Mouse (Mus musculus): ENCODE data around the gene Elmo2. TPM values are rescaled to one million over a fixed set of nuclear protein-coding genes. Genes with fewer than 3 reads are reported as not detected.
A peak's percentile ranks its signal among the peaks of the same experiment; 100 is the strongest.

Gene Elmo2
- polyA plus RNA-seq, 1 experiment from 2014 or later, result 63.5 TPM

DNA sequence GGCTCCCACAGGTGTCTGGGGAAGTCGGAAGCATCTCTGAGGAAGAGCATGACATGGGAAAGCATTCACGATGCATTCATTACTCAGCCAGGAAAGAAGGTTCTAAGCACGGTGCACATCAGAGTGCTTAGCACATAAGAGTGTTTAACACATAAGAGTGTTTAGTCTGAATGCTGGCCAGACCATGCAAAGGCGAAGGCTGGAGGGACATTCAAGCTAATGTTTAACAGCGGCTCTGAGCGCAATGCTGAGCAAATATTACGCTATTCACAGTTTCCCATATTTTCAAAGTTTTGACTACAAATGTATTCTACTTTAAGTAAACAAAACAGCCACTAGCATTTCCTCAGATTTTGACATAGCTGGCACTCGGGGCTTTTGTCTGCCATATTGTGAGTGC, 20.8 kb downstream of the Elmo2 start:
- no peak overlapping the region for H3K9ac ChIP-seq (ENCODE audit: low read depth, low read length)
- no peaks in the 10 kb centered on the region for H3K27me3 ChIP-seq (replicated peaks; ENCODE audit: control insufficient read depth, insufficient read depth, low read length)
- no peaks in the 10 kb centered on the region for H3K9me3 ChIP-seq (ENCODE audit: control insufficient read depth, low read length)
- ATAC-seq, result no peak
- H3K4me3 ChIP-seq (ENCODE audit: low read length), result no peak overlapping the region
- 79% methylated on average over 8 of the region's 8 CpGs for WGBS
- no peak overlapping the region for H3K4me2 ChIP-seq (ENCODE audit: low read depth, low read length)
- no peak overlapping the region for H3K27ac ChIP-seq (ENCODE audit: low read length)
- H3K4me1 ChIP-seq (ENCODE audit: control insufficient read depth, insufficient read depth, low read length), result no peaks in the 10 kb centered on the region; the same call in 1 of the 2 replicates
- peaks cover 21% of the 10 kb centered on the region for H3K36me3 ChIP-seq (ENCODE audit: control insufficient read depth, insufficient read depth, low read length)

DNA sequence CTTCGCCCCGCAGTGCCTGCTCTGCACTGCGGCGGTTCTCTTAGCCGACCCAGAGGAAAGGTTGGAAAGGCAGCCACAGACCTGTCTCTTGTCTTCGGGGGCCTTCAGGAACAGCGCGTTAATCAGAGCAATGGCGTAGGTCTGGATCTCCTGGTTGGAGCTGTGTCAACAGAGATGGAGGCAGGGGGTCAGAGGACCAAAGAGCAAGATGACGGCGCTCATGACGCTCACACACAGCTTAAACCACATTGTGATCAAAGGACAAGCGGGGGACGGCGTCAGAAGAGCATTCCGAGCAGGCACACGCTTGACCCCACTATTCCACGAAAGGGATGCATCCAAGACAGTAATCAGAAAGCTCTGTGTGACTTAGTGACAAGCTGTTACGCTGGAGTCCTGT, 21.5 kb downstream of the Elmo2 start:
- ATAC-seq, result no peak
- Histone ChIP-seq H3K9me3 (ENCODE audit: control insufficient read depth, low read length) (no peaks in the 10 kb centered on the region), H3K4me1 (ENCODE audit: control insufficient read depth, insufficient read depth, low read length) (no peaks in the 10 kb centered on the region; the same call in 1 of the 2 replicates), H3K27ac (ENCODE audit: low read length) (no peak overlapping the region), H3K9ac (ENCODE audit: low read depth, low read length) (no peak overlapping the region), H3K27me3 (replicated peaks; ENCODE audit: control insufficient read depth, insufficient read depth, low read length) (no peaks in the 10 kb centered on the region), H3K4me2 (ENCODE audit: low read depth, low read length) (no peak overlapping the region), H3K36me3 (ENCODE audit: control insufficient read depth, insufficient read depth, low read length) (peaks cover 21% of the 10 kb centered on the region), H3K4me3 (ENCODE audit: low read length) (no peak overlapping the region)
- WGBS, result 85% methylated on average over 19 of the region's 19 CpGs

DNA sequence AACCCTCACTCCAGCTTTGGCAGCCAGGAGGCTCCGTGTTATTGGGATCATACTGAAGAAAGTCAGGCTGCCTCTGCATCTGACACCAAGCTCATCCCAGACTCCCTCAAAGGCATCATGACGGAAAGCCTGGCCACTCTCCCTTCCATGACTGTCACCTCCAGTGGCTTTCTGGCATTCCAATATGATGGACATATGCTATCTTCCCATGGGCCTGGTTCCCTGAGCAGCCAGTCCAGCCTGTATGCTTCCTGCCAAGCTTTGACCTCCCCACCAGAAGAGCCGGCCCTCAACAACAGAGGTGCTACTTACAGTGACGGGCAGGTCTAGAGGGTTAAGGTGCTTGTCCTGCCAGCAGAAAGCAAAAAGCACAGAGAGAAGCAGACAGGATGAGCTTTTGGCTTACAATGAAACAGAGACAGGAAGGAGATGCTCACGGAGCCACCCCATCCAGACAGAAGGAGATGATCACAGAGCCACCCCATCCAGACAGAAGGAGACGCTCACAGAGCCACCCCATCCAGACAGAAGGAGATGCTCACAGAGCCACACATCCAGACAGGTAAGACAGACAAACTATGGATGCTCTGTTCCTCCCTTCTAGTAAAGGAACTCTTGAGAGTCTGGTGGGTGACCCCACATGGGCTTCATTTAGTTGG, 22.8 kb downstream of the Elmo2 start:
- H3K27ac ChIP-seq (ENCODE audit: low read length), result no peak overlapping the region
- no peaks in the 10 kb centered on the region; the same call in 1 of the 2 replicates for H3K4me1 ChIP-seq (ENCODE audit: control insufficient read depth, insufficient read depth, low read length)
- no peak overlapping the region for H3K4me3 ChIP-seq (ENCODE audit: low read length)
- H3K9ac ChIP-seq (ENCODE audit: low read depth, low read length), result no peak overlapping the region
- H3K36me3 ChIP-seq (ENCODE audit: control insufficient read depth, insufficient read depth, low read length), result peaks cover 21% of the 10 kb centered on the region
- H3K4me2 ChIP-seq (ENCODE audit: low read depth, low read length), result no peak overlapping the region
- H3K27me3 ChIP-seq (replicated peaks; ENCODE audit: control insufficient read depth, insufficient read depth, low read length), result no peaks in the 10 kb centered on the region
- H3K9me3 ChIP-seq (ENCODE audit: control insufficient read depth, low read length), result no peaks in the 10 kb centered on the region
- WGBS, result 91% methylated on average over 6 of the region's 6 CpGs
- no peak for ATAC-seq

DNA sequence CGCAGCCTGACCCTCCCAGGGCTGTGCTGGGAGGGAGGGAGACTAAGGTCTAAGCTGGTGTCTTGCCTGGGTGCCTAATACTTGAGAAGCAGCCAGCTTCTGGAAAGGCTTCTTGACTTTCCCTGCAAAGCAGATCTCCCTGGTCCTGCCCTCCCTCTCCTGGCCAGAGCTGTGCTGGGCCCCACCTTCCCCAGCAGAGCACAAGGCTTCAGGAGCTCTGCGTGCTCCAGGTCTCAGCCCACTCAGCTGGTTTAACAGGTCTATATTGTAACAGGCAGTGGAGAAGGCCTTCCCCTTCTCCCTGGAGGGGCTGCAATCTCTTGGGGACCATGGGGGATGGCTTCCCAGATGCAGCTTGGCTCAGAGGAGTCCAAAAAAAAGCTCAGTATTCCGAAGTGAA, 24.9 kb downstream of the Elmo2 start:
- Histone ChIP-seq H3K36me3 (ENCODE audit: control insufficient read depth, insufficient read depth, low read length) (peaks cover 26% of the 10 kb centered on the region), H3K27me3 (replicated peaks; ENCODE audit: control insufficient read depth, insufficient read depth, low read length) (no peaks in the 10 kb centered on the region), H3K4me3 (ENCODE audit: low read length) (no peak overlapping the region), H3K9me3 (ENCODE audit: control insufficient read depth, low read length) (no peaks in the 10 kb centered on the region), H3K4me1 (ENCODE audit: control insufficient read depth, insufficient read depth, low read length) (no peaks in the 10 kb centered on the region; the same call in 1 of the 2 replicates), H3K27ac (ENCODE audit: low read length) (no peak overlapping the region), H3K9ac (ENCODE audit: low read depth, low read length) (no peak overlapping the region), H3K4me2 (ENCODE audit: low read depth, low read length) (no peak overlapping the region)
- WGBS, result 70% methylated on average over 3 of the region's 3 CpGs
- no peak for ATAC-seq

DNA sequence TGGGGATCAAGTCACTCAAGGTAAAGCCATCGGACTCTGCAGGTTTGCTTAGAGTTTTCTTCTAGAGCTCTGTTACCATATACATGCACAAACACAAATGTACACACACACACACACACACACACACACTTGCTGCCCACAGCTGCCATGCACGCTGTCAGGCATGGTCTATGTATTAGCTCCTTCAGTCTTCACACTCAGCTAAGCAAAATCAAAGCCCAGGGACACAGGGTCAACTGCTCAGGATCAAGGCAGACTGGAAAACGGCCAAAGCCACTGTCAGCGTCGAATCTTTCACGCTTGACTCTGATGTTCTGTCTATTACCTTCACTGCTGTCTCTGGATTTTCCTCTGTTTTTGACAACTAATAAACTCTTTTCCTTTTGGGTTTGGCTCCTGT, 25.4 kb downstream of the Elmo2 start:
- ATAC-seq, result no peak
- Histone ChIP-seq H3K27me3 (replicated peaks; ENCODE audit: control insufficient read depth, insufficient read depth, low read length) (no peaks in the 10 kb centered on the region), H3K4me3 (ENCODE audit: low read length) (no peak overlapping the region), H3K36me3 (ENCODE audit: control insufficient read depth, insufficient read depth, low read length) (peaks cover 29% of the 10 kb centered on the region), H3K4me1 (ENCODE audit: control insufficient read depth, insufficient read depth, low read length) (no peaks in the 10 kb centered on the region; the same call in 1 of the 2 replicates), H3K27ac (ENCODE audit: low read length) (no peak overlapping the region), H3K4me2 (ENCODE audit: low read depth, low read length) (no peak overlapping the region), H3K9ac (ENCODE audit: low read depth, low read length) (no peak overlapping the region), H3K9me3 (ENCODE audit: control insufficient read depth, low read length) (no peaks in the 10 kb centered on the region)
- WGBS, result 91% methylated on average over 6 of the region's 6 CpGs

DNA sequence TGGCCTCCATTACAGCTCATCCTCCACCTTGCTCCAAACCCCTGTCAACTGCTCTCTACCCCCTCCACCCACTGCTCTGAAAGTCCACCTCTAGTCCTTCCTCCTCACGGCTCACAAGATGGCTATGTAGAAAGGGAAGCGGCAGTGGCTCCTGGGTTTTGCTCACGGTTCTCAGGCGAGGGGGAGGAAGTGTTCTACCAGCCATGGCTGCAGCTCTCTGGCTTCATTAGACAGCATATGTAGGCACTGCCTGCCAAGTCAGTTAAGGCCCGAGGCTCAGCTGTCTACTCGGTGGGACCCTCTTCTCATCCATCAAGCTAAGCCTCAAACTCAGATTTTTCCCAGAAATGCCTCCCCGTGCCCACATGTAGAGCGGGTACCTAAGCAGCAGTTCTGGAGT, 25.9 kb downstream of the Elmo2 start:
- no peak for ATAC-seq
- H3K36me3 ChIP-seq (ENCODE audit: control insufficient read depth, insufficient read depth, low read length), result peaks cover 29% of the 10 kb centered on the region
- no peak overlapping the region for H3K4me3 ChIP-seq (ENCODE audit: low read length)

DNA sequence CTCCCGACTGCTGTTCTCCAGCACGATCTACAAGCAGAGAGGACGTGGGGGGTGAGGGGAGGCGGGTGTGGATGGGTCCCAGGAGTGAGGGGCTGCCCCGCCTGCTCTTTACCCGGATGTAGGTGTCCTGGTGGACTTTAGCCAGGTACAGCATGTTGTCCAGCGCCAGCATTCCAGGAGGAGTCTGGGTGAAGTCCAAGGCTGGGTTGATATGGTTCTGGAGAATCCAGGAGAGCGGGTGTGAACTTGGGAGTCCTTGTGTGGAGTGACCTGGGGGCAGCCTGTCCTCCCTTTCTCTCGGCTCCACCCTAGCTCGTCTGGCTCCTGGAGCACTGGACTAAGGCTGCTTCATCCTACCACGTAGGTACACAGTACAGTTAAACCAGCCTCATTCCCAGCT, 28.9 kb downstream of the Elmo2 start:
- Histone ChIP-seq H3K9ac (ENCODE audit: low read depth, low read length) (0 out of 2 replicates have a peak overlapping the region, but pooled peaks have one; percentile 1), H3K27me3 (replicated peaks; ENCODE audit: control insufficient read depth, insufficient read depth, low read length) (no peaks in the 10 kb centered on the region), H3K9me3 (ENCODE audit: control insufficient read depth, low read length) (no peaks in the 10 kb centered on the region), H3K4me1 (ENCODE audit: control insufficient read depth, insufficient read depth, low read length) (no peaks in the 10 kb centered on the region; the same call in 1 of the 2 replicates), H3K36me3 (ENCODE audit: control insufficient read depth, insufficient read depth, low read length) (peaks cover 20% of the 10 kb centered on the region), H3K4me3 (ENCODE audit: low read length) (no peak overlapping the region), H3K27ac (ENCODE audit: low read length) (peak overlapping the region; percentile 57), H3K4me2 (ENCODE audit: low read depth, low read length) (no peak overlapping the region)
- whole genome bisulfite sequencing, result 83% methylated on average over 11 of the region's 11 CpGs
- peak; percentile 81 for ATAC-seq

More for the DNA sequence above, 25.9 kb downstream of the Elmo2 start:
- 85% methylated on average over 8 of the region's 8 CpGs for WGBS
- H3K27me3 ChIP-seq (replicated peaks; ENCODE audit: control insufficient read depth, insufficient read depth, low read length), result no peaks in the 10 kb centered on the region
- no peak overlapping the region for H3K4me2 ChIP-seq (ENCODE audit: low read depth, low read length)
- H3K4me1 ChIP-seq (ENCODE audit: control insufficient read depth, insufficient read depth, low read length), result no peaks in the 10 kb centered on the region; the same call in 1 of the 2 replicates
- no peak overlapping the region for H3K27ac ChIP-seq (ENCODE audit: low read length)
- no peak overlapping the region for H3K9ac ChIP-seq (ENCODE audit: low read depth, low read length)
- no peaks in the 10 kb centered on the region for H3K9me3 ChIP-seq (ENCODE audit: control insufficient read depth, low read length)

DNA sequence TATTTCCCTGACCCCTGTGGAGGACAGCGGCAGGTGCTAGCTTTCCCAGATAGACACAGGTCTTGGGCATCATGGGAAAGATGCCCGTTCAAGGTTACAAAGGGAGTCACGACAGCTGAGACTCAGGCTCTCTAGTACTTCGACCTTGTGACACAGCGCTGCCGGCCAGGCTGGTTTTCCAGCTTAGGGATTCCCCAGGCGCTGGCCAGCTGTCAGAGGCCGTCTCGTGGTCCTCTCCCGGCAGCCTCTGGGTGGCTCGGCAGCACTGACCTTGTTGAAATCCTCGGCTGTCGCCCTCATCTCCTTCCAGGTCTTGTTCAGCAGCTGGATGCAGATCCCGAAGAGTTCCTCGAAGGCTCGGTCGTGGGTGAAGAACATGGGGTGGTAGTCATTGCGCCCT, 29.7 kb downstream of the Elmo2 start:
- H3K4me1 ChIP-seq (ENCODE audit: control insufficient read depth, insufficient read depth, low read length), result no peaks in the 10 kb centered on the region; the same call in 1 of the 2 replicates
- H3K4me3 ChIP-seq (ENCODE audit: low read length), result no peak overlapping the region
- H3K9me3 ChIP-seq (ENCODE audit: control insufficient read depth, low read length), result no peaks in the 10 kb centered on the region
- H3K9ac ChIP-seq (ENCODE audit: low read depth, low read length), result 0 out of 2 replicates have a peak overlapping the region, but pooled peaks have one; percentile 1
- no peak overlapping the region for H3K4me2 ChIP-seq (ENCODE audit: low read depth, low read length)
- no peaks in the 10 kb centered on the region for H3K27me3 ChIP-seq (replicated peaks; ENCODE audit: control insufficient read depth, insufficient read depth, low read length)
- WGBS, result 88% methylated on average over 18 of the region's 18 CpGs
- H3K36me3 ChIP-seq (ENCODE audit: control insufficient read depth, insufficient read depth, low read length), result peaks cover 22% of the 10 kb centered on the region
- no peak for ATAC-seq
- H3K27ac ChIP-seq (ENCODE audit: low read length), result peak overlapping the region; percentile 57; the same call in 1 of the 2 replicates

DNA sequence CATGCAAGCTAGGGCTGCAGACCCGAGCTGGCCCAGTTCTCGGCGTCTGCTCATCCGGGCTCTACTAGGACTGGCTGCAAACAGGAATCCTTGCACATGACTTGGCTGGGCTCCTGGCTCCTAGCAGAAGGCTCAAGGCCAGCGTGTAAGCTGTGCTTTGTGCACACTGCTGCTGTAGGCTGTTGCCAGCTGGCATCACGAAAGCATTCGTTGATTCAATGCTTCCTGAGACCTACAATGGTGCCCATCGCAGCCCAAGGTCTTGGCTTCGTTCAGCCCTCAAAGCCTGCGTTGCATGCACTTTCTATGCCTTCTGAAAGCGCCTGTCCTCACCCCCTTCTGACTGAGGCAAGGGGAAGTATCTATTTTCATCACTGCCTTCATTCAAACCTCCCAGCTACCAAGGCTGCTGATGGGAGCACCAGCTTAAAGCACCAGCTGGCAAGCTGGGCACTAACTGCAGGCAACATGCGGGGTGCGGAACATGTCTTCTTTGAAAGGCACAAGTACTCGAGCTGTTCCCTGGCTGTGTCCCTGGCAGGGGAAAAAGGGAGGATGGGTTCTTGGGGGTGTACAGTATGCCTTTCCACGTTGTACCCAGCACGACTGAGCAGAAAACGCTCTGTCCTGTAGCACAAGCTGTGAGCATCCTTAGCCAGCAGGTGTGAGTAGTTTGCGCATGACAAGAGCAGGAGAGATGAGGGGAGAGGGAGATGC, 37.8 kb downstream of the Elmo2 start:
- 55% methylated on average over 18 of the region's 18 CpGs for WGBS
- no peaks in the 10 kb centered on the region for H3K27me3 ChIP-seq (replicated peaks; ENCODE audit: control insufficient read depth, insufficient read depth, low read length)
- no peaks in the 10 kb centered on the region for H3K9me3 ChIP-seq (ENCODE audit: control insufficient read depth, low read length)
- peak; percentile 25; the same call in 1 of the 2 replicates for ATAC-seq
- H3K9ac ChIP-seq (ENCODE audit: low read depth, low read length), result peak overlapping the region; percentile 81
- peaks cover 23% of the 10 kb centered on the region for H3K4me1 ChIP-seq (ENCODE audit: control insufficient read depth, insufficient read depth, low read length)
- H3K4me3 ChIP-seq (ENCODE audit: low read length), result peak overlapping the region; percentile 79
- peak overlapping the region; percentile 82 for H3K4me2 ChIP-seq (ENCODE audit: low read depth, low read length)
- peak overlapping the region; percentile 64 for H3K27ac ChIP-seq (ENCODE audit: low read length)
- H3K36me3 ChIP-seq (ENCODE audit: control insufficient read depth, insufficient read depth, low read length), result peaks cover 20% of the 10 kb centered on the region

Data from intestine, embryonic 16.5 days (tissue).